Mouse (Mus musculus): ENCODE data around the gene Txnl4b. TPM values are rescaled to one million over a fixed set of nuclear protein-coding genes. Genes with fewer than 3 reads are reported as not detected.

The Txnl4b gene
- polyA plus RNA-seq, 1 experiment: 7.5 TPM

DNA sequence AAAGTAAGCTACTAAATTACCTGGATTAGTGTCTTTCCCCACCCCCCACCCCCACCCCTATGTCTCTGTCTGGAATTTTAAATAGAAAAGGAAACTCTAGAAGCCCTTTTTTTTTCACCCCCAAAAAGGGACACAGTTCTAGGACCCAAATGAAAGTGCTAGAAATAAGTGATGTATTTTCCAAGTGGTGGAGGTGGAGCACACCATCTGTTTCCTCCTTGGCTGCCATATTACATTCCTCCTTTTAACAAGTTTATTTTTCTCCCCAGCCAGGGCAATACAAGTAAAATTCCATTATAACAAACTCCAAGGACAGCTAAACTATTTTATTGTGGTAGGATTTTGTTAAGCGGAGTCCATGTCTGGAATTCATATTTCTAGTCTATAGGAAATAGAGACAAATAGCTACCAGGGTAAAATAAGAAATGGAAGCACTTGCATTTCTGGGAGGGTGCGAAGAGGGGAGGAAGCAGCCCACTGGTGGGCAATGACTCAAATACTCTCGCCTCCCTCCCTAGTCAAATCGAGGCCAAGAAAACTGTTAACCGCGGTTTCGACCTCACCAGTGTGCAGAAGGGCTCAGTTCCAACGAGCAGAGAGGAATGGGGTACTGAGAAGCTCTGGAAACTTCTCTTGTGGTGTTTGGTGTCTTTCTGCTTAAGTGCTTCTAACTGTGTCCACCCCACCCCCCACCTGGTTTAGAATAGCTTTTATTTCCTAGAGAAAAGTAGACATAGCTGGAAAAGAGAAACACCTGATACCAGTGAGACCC lies 22.8 kb upstream of the Txnl4b start:
- Histone ChIP-seq H3K36me3 (ENCODE audit: control insufficient read depth, insufficient read depth) (peaks cover 8% of the 10 kb centered on the region), H3K79me3 (ENCODE audit: low read depth) (no peaks in the 10 kb centered on the region), H3ac (ENCODE audit: control insufficient read depth, insufficient read length, low read depth) (no peak overlapping the region), H3K4me3 (ENCODE audit: insufficient read depth, poor library complexity, severe bottlenecking) (no peak overlapping the region), H3K79me2 (ENCODE audit: control insufficient read depth, insufficient read depth) (no peaks in the 10 kb centered on the region), H3K27me3 (ENCODE audit: control insufficient read depth, insufficient read depth, insufficient read length) (peaks cover 6% of the 10 kb centered on the region)
- no peak for TF ChIP-seq FOSL1 (IDR thresholded peaks at IDR 0.05; ENCODE audit: insufficient read depth, low read length, poor library complexity, severe bottlenecking)
- TF ChIP-seq CTCF (IDR thresholded peaks at IDR 0.05; ENCODE audit: control insufficient read depth, insufficient read depth, insufficient read length): no peak
- no peak for TF ChIP-seq CEBPB (IDR thresholded peaks at IDR 0.05; ENCODE audit: low read depth)
- TF ChIP-seq USF1 (IDR thresholded peaks at IDR 0.05; ENCODE audit: low read depth): no peak

DNA sequence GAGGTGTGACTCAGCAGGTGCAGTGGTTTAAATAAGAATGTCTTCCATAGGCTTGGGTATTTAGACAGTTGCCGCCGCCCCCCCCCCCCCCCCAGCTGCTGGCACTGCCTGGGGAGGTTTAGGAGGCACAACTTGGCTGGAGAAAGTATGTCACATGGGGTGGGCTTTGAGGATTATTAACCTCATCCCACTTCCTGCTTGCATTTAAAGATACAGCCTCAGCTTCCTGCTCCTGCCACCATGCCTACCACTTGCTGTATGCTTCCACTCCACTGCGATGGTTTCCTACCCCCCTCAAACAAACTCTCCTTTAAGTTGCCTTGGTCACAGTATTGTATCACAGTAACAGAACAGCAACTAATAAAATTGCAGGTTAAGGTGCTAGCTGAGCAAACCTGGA lies 21.6 kb upstream of the Txnl4b start:
- no peaks in the 10 kb centered on the region for H3K79me3 ChIP-seq (ENCODE audit: low read depth)
- peaks cover 2% of the 10 kb centered on the region for H3K27me3 ChIP-seq (ENCODE audit: control insufficient read depth, insufficient read depth, insufficient read length)
- TF ChIP-seq MYOD1 (IDR thresholded peaks at IDR 0.05; ENCODE audit: control insufficient read depth, insufficient read length, low read depth): no peak
- no peak for TF ChIP-seq CEBPB (IDR thresholded peaks at IDR 0.05; ENCODE audit: low read depth)
- TF ChIP-seq FOSL1 (IDR thresholded peaks at IDR 0.05; ENCODE audit: insufficient read depth, low read length, poor library complexity, severe bottlenecking): no peak
- H3K4me3 ChIP-seq (ENCODE audit: insufficient read depth, poor library complexity, severe bottlenecking): no peak overlapping the region
- peaks cover 18% of the 10 kb centered on the region for H3K36me3 ChIP-seq (ENCODE audit: control insufficient read depth, insufficient read depth)
- H3ac ChIP-seq (ENCODE audit: control insufficient read depth, insufficient read length, low read depth): no peak overlapping the region
- no peaks in the 10 kb centered on the region for H3K79me2 ChIP-seq (ENCODE audit: control insufficient read depth, insufficient read depth)

DNA sequence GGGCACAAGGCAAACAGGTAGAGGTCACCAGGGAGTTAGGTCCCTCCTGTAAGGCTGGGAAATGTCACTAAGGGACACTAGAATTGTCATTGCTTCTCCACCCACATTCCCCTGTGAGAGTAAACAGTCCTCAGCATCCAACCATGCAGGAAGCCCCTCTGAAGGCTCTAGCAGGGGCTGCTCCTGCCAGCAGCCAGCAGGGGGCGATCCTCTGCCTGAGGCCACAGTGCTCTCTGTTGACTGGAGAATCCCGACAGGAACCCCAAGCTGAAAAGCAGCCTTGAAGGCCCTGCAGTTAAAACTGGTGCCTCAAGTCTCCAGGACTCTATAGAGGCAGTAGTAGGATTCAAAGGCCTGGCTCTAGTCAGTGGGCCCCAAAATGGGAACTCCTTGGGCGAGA lies 14.0 kb upstream of the Txnl4b start:
- peaks cover 81% of the 10 kb centered on the region for H3K36me3 ChIP-seq (ENCODE audit: control insufficient read depth, insufficient read depth)
- H3ac ChIP-seq (ENCODE audit: control insufficient read depth, insufficient read length, low read depth): no peak overlapping the region
- H3K27me3 ChIP-seq (ENCODE audit: control insufficient read depth, insufficient read depth, insufficient read length): no peaks in the 10 kb centered on the region
- H3K79me2 ChIP-seq (ENCODE audit: control insufficient read depth, insufficient read depth): no peaks in the 10 kb centered on the region
- TF ChIP-seq MYOG (IDR thresholded peaks at IDR 0.05; ENCODE audit: control insufficient read depth, extremely low read depth, insufficient read length): no peak
- peak; percentile 7 for TF ChIP-seq CTCF (IDR thresholded peaks at IDR 0.05; ENCODE audit: control insufficient read depth, insufficient read depth, insufficient read length)
- H3K4me3 ChIP-seq (ENCODE audit: insufficient read depth, poor library complexity, severe bottlenecking): no peak overlapping the region
- no peaks in the 10 kb centered on the region for H3K79me3 ChIP-seq (ENCODE audit: low read depth)

DNA sequence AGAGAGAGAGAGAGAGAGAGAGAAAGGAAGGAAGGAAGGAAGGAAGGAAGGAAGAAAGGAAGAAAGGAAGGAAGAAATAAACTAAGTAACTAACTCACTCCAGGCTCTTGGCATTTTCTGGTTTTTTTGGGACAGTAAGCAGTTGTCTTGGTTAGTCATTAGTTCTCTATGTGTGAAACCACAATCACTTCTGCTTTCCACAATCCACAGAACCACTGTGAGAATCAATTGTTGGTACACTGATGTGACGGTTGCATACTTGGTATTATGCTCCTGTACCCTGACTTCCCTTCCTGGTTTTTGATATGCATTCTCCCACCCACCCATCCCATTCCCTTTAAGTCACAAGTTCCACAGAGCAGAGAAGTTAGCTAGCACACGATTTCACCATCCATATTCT lies 1.8 kb upstream of the Txnl4b start:
- TF ChIP-seq CEBPB (IDR thresholded peaks at IDR 0.05; ENCODE audit: low read depth) (no peak), USF1 (IDR thresholded peaks at IDR 0.05; ENCODE audit: low read depth) (no peak), FOSL1 (IDR thresholded peaks at IDR 0.05; ENCODE audit: insufficient read depth, low read length, poor library complexity, severe bottlenecking) (no peak), CTCF (IDR thresholded peaks at IDR 0.05; ENCODE audit: control insufficient read depth, insufficient read depth, insufficient read length) (no peak), MYOG (IDR thresholded peaks at IDR 0.05; ENCODE audit: control insufficient read depth, extremely low read depth, insufficient read length) (no peak), MYOD1 (IDR thresholded peaks at IDR 0.05; ENCODE audit: control insufficient read depth, insufficient read length, low read depth) (no peak), MAX (IDR thresholded peaks at IDR 0.05) (no peak)
- peaks cover 37% of the 10 kb centered on the region for H3K36me3 ChIP-seq (ENCODE audit: control insufficient read depth, insufficient read depth)
- H3ac ChIP-seq (ENCODE audit: control insufficient read depth, insufficient read length, low read depth): no peak overlapping the region
- peaks cover 42% of the 10 kb centered on the region for H3K79me2 ChIP-seq (ENCODE audit: control insufficient read depth, insufficient read depth)
- H3K79me3 ChIP-seq (ENCODE audit: low read depth): peaks cover 25% of the 10 kb centered on the region
- no peak overlapping the region for H3K4me3 ChIP-seq (ENCODE audit: insufficient read depth, poor library complexity, severe bottlenecking)
- H3K27me3 ChIP-seq (ENCODE audit: control insufficient read depth, insufficient read depth, insufficient read length): no peaks in the 10 kb centered on the region

DNA sequence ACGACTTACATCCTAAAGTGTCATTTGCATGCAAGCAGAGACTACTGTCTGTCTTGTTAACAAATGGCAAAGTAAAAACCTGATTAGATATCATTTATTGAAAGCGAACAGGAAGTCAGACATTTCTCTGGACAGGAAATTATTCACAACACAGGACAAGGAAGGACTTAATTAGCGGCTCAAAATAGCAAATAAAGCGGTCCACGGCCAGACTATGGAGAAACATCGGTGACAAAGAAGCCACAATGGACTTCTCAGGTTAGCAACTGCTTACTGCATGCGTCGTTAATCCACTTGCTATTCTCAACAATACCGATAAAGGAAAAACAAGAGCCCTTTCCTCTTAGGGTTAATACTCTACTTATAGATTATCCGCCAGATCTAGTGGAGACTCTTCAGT lies 926 bp upstream of the Txnl4b start:
- Histone ChIP-seq H3K79me3 (ENCODE audit: low read depth) (peaks cover 25% of the 10 kb centered on the region), H3K36me3 (ENCODE audit: control insufficient read depth, insufficient read depth) (peaks cover 29% of the 10 kb centered on the region), H3ac (ENCODE audit: control insufficient read depth, insufficient read length, low read depth) (peak overlapping the region; percentile 93), H3K27me3 (ENCODE audit: control insufficient read depth, insufficient read depth, insufficient read length) (no peaks in the 10 kb centered on the region), H3K4me3 (ENCODE audit: insufficient read depth, poor library complexity, severe bottlenecking) (peak overlapping the region; percentile 91), H3K79me2 (ENCODE audit: control insufficient read depth, insufficient read depth) (peaks cover 42% of the 10 kb centered on the region)
- TF ChIP-seq CEBPB (IDR thresholded peaks at IDR 0.05; ENCODE audit: low read depth) (no peak), USF1 (IDR thresholded peaks at IDR 0.05; ENCODE audit: low read depth) (no peak), MYOD1 (IDR thresholded peaks at IDR 0.05; ENCODE audit: control insufficient read depth, insufficient read length, low read depth) (no peak), FOSL1 (IDR thresholded peaks at IDR 0.05; ENCODE audit: insufficient read depth, low read length, poor library complexity, severe bottlenecking) (no peak), MYOG (IDR thresholded peaks at IDR 0.05; ENCODE audit: control insufficient read depth, extremely low read depth, insufficient read length) (no peak), CTCF (IDR thresholded peaks at IDR 0.05; ENCODE audit: control insufficient read depth, insufficient read depth, insufficient read length) (no peak), MAX (IDR thresholded peaks at IDR 0.05) (no peak)

DNA sequence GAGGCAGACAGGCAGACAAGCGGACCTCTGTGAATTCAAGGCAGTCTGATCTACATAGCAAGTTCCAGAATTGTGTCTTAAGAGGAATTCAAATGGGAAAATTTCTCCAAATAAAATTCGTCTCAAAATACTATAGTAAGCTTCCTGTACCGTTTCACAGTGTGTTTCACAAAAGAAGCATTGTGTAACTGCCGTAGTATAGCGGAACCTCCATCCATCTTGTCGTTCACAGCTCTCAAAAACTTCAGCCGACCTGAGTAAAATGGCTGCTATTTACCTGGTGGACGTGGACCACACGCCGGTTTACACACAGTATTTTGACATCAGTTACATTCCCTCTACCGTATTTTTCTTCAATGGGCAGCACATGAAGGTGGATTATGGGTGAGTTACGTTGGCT lies 5.4 kb downstream of the Txnl4b start:
- no peak for TF ChIP-seq USF1 (IDR thresholded peaks at IDR 0.05; ENCODE audit: low read depth)
- TF ChIP-seq CEBPB (IDR thresholded peaks at IDR 0.05; ENCODE audit: low read depth): no peak
- no peak for TF ChIP-seq MAX (IDR thresholded peaks at IDR 0.05)
- no peak for TF ChIP-seq MYOG (IDR thresholded peaks at IDR 0.05; ENCODE audit: control insufficient read depth, extremely low read depth, insufficient read length)
- no peak for TF ChIP-seq MYOD1 (IDR thresholded peaks at IDR 0.05; ENCODE audit: control insufficient read depth, insufficient read length, low read depth)
- TF ChIP-seq CTCF (IDR thresholded peaks at IDR 0.05; ENCODE audit: control insufficient read depth, insufficient read depth, insufficient read length): no peak
- no peak for TF ChIP-seq FOSL1 (IDR thresholded peaks at IDR 0.05; ENCODE audit: insufficient read depth, low read length, poor library complexity, severe bottlenecking)
- no peak overlapping the region for H3K4me3 ChIP-seq (ENCODE audit: insufficient read depth, poor library complexity, severe bottlenecking)
- peaks cover 8% of the 10 kb centered on the region for H3K79me2 ChIP-seq (ENCODE audit: control insufficient read depth, insufficient read depth)
- no peaks in the 10 kb centered on the region for H3K79me3 ChIP-seq (ENCODE audit: low read depth)
- H3ac ChIP-seq (ENCODE audit: control insufficient read depth, insufficient read length, low read depth): no peak overlapping the region
- H3K27me3 ChIP-seq (ENCODE audit: control insufficient read depth, insufficient read depth, insufficient read length): no peaks in the 10 kb centered on the region
- H3K36me3 ChIP-seq (ENCODE audit: control insufficient read depth, insufficient read depth): no peaks in the 10 kb centered on the region

Measured in C2C12 (cell line).